Mouse (Mus musculus): Measurements from ENCODE around the gene Wdr46. TPM values are rescaled to one million over a fixed set of nuclear protein-coding genes. Genes with fewer than 3 reads are reported as not detected.
A peak's percentile ranks its signal among the peaks of the same experiment; 100 is the strongest.
"Not testable (repeated sequence)": the region's sequence is repeated elsewhere in the genome, so short reads cannot be mapped to it uniquely, and the experiment has no call there.

Gene Wdr46
- polyA plus RNA-seq, 1 experiment from 2014 or later = 8.8 TPM

DNA sequence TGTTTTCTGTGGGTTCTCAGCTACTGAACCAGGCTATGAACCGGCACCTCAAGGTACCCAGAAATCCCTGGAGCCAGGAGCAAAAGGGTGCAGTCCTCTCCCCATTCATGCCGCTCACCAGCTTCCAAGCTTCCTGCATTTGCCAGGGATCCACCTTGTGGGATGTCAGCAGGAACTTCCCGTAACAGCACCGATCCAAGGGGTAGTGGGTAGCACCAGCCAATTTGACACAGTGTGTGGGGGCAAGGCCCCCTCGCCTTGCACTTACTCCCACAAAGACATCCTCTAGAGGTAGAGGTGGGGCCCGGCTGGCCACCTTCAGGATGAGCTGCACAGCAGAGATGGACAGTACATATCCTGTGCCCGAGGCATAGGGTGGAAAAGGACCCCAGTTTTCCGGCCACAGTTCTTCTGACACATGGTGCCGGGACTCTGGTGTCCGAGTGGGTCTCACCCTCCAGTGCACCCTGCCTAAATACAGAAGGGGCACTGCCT, 9.7 kb downstream of the Wdr46 start:
- 73% methylated on average over 10 of the region's 10 CpGs for WGBS
- H3K9me3 ChIP-seq (ENCODE audit: low read length) = no peaks in the 10 kb centered on the region
- no peak for DNase-seq (ENCODE audit: low spot score)
- no peak for ATAC-seq
- H3K4me3 ChIP-seq (ENCODE audit: low read depth, low read length) = peak overlapping the region; percentile 42; the same call in 1 of the 2 replicates
- peak overlapping the region; percentile 37; the same call in 1 of the 2 replicates for H3K9ac ChIP-seq (replicated peaks; ENCODE audit: low read depth)
- TF ChIP-seq CTCF (IDR thresholded peaks at IDR 0.05) = no peak
- no peak for TF ChIP-seq EP300 (IDR thresholded peaks at IDR 0.05)
- no peak overlapping the region for H3K27ac ChIP-seq (ENCODE audit: low read length)
- peak overlapping the region; percentile 76 for H3K4me2 ChIP-seq (replicated peaks; ENCODE audit: low read depth, low read length)
- peaks cover 4% of the 10 kb centered on the region; the same call in 1 of the 2 replicates for H3K36me3 ChIP-seq (ENCODE audit: insufficient read depth, low read length)
- peaks cover 12% of the 10 kb centered on the region; the same call in 1 of the 2 replicates for H3K4me1 ChIP-seq (ENCODE audit: insufficient read depth, low read depth, low read length)
- H3K27me3 ChIP-seq (replicated peaks; ENCODE audit: insufficient read depth, low read length) = no peaks in the 10 kb centered on the region

DNA sequence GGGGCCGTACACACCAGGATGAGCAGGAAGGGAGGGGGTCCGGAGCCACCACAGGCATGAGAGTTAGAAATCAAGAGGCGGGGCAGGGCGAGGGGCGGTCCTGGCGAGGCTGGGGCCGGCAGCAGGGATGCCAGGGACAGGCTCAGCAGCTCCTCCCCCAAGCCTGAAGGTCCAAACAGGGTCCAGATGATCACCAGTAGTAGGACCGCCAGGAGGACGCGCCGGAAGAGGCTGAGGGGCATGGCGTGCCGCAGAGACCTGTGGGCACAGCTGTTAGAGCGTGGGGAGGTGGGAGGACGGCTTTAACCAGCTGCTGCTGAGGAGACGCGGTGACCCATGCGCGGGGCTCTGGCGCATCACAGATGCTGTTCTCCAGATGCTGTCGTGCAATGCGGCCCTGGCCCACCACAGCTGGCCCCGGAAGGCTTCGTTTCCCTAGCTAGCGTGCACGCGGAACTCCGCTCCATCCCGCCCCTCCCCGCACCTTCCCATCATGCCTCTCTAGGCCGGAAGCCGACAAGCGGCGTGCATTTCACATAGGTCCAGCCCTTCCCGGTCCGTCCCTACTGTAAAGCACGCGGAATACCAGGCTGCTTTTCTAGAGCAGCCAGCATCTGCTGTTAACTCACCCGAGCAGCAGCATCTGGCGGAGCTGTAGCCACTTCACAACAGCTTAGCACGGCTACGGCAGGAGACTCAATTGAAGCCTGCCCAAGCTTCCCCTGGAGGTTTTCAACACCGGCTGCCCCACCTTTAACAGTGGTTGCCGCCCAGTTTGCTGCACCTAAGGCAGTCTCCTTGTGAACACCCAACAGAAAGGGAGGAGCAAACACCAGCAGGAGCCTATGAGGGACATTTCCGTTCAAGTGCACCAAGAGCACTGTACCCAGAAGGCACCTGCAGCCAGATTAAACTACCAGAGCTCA, 10.8 kb downstream of the Wdr46 start, which contains the start of gene B3galt4:
B3galt4 (minus strand) TSS at position 468 of the 926 bp plus-strand sequence.
- ATAC-seq = peak; percentile 69
- H3K9me3 ChIP-seq (ENCODE audit: low read length) = no peaks in the 10 kb centered on the region
- H3K4me3 ChIP-seq (ENCODE audit: low read depth, low read length) = peak within 1 kb of the TSS; percentile 42
- TF ChIP-seq EP300 (IDR thresholded peaks at IDR 0.05) = no peak
- TF ChIP-seq CTCF (IDR thresholded peaks at IDR 0.05) = no peak; the same call in 1 of the 2 replicates
- H3K27ac ChIP-seq (ENCODE audit: low read length) = peak within 1 kb of the TSS; percentile 64
- peaks cover 4% of the 10 kb centered on the region; the same call in 1 of the 2 replicates for H3K36me3 ChIP-seq (ENCODE audit: insufficient read depth, low read length)
- peak; percentile 92 for DNase-seq (ENCODE audit: low spot score)
- peak within 1 kb of the TSS; percentile 76 for H3K4me2 ChIP-seq (replicated peaks; ENCODE audit: low read depth, low read length)
- H3K4me1 ChIP-seq (ENCODE audit: insufficient read depth, low read depth, low read length) = peaks cover 12% of the 10 kb centered on the region; the same call in 1 of the 2 replicates
- peak within 1 kb of the TSS; percentile 37 for H3K9ac ChIP-seq (replicated peaks; ENCODE audit: low read depth)
- 1% methylated on average over 44 of the region's 45 CpGs for WGBS
- no peaks in the 10 kb centered on the region for H3K27me3 ChIP-seq (replicated peaks; ENCODE audit: insufficient read depth, low read length)

DNA sequence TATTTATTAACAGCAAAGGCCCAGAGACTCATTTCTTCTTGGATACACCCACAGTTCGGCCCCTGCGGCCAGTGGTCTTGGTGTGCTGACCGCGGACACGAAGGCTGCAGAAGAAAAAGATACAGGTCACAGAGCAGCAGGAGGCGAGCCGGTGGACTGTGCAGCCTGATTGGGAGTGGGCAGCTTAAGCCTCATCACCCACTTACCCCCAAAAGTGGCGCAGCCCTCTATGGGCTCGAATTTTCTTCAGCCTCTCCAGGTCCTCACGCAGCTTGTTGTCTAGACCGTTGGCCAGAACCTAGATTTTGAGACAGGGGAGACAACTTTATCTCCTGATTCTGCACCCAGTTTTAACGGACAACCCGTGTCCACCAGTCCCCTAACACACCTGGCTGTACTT, 11.6 kb downstream of the Wdr46 start:
- H3K9ac ChIP-seq (replicated peaks; ENCODE audit: low read depth); H3K36me3 ChIP-seq (ENCODE audit: insufficient read depth, low read length); H3K4me3 ChIP-seq (ENCODE audit: low read depth, low read length); DNase-seq (ENCODE audit: low spot score); ATAC-seq; H3K9me3 ChIP-seq (ENCODE audit: low read length); H3K27me3 ChIP-seq (replicated peaks; ENCODE audit: insufficient read depth, low read length): not testable (repeated sequence)
- Histone ChIP-seq H3K4me2 (replicated peaks; ENCODE audit: low read depth, low read length) (peak overlapping the region; percentile 76), H3K4me1 (ENCODE audit: insufficient read depth, low read depth, low read length) (peaks cover 12% of the 10 kb centered on the region; the same call in 1 of the 2 replicates), H3K27ac (ENCODE audit: low read length) (0 out of 2 replicates have a peak overlapping the region, but pooled peaks have one; percentile 64)
- WGBS = 76% methylated on average over 13 of the region's 13 CpGs

DNA sequence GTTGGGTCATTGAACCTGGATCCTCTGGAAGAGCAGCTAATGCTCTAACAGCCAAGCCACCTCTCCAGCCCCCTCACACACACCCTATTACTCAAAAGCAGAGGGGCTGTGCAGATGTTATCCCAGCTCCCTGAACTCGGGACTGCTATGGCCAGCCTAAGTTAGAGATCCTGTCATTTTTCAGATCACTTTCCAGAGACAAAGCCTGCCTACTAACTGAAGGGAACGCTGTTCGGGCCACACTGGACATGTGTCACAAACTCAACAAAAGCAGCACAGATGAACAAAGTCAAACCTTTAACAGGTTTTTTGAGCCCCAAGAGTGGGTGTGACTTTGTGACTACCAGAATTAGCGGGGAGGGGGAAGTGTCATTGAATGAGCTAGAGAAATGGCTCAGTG, 12.4 kb downstream of the Wdr46 start:
- Histone ChIP-seq H3K4me3 (ENCODE audit: low read depth, low read length) (no peak overlapping the region), H3K4me1 (ENCODE audit: insufficient read depth, low read depth, low read length) (peaks cover 12% of the 10 kb centered on the region; the same call in 1 of the 2 replicates), H3K36me3 (ENCODE audit: insufficient read depth, low read length) (peaks cover 4% of the 10 kb centered on the region; the same call in 1 of the 2 replicates)

DNA sequence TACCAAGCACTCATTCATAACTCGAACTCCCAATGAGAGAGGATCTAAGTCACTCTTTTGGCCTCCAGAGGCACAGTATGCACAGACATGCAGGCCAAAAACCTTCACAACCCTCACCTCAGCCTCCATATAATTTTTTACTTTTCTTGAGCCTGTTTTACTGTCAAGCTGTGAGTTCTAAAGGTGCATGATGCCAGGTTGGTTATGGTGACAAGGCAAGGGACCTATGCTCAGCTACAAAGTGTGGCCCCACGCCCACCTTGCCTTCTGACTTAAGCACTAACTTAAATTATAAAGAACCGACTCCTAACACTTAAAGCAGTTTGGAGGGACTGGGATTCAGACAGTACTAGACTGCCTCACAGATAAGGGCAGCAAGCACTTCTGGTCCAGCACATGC, 12.8 kb downstream of the Wdr46 start:
- H3K4me3 ChIP-seq (ENCODE audit: low read depth, low read length) = no peak overlapping the region
- ATAC-seq (no peak), DNase-seq (ENCODE audit: low spot score) (no peak)
- no peaks in the 10 kb centered on the region for H3K9me3 ChIP-seq (ENCODE audit: low read length)
- H3K9ac ChIP-seq (replicated peaks; ENCODE audit: low read depth) = no peak overlapping the region
- no peak overlapping the region for H3K4me2 ChIP-seq (replicated peaks; ENCODE audit: low read depth, low read length)
- 78% methylated on average over 3 of the region's 3 CpGs for WGBS
- TF ChIP-seq EP300 (IDR thresholded peaks at IDR 0.05) (no peak), CTCF (IDR thresholded peaks at IDR 0.05) (no peak)
- no peaks in the 10 kb centered on the region for H3K27me3 ChIP-seq (replicated peaks; ENCODE audit: insufficient read depth, low read length)
- H3K36me3 ChIP-seq (ENCODE audit: insufficient read depth, low read length) = peaks cover 4% of the 10 kb centered on the region; the same call in 1 of the 2 replicates
- H3K4me1 ChIP-seq (ENCODE audit: insufficient read depth, low read depth, low read length) = peaks cover 12% of the 10 kb centered on the region; the same call in 1 of the 2 replicates
- H3K27ac ChIP-seq (ENCODE audit: low read length) = no peak overlapping the region

More for the DNA sequence above, 12.4 kb downstream of the Wdr46 start:
- 74% methylated on average over 4 of the region's 4 CpGs for WGBS
- ATAC-seq = no peak
- no peak overlapping the region for H3K4me2 ChIP-seq (replicated peaks; ENCODE audit: low read depth, low read length)
- H3K9me3 ChIP-seq (ENCODE audit: low read length) = no peaks in the 10 kb centered on the region
- TF ChIP-seq EP300 (IDR thresholded peaks at IDR 0.05) (no peak), CTCF (IDR thresholded peaks at IDR 0.05) (no peak)
- no peaks in the 10 kb centered on the region for H3K27me3 ChIP-seq (replicated peaks; ENCODE audit: insufficient read depth, low read length)
- H3K9ac ChIP-seq (replicated peaks; ENCODE audit: low read depth) = no peak overlapping the region
- DNase-seq (ENCODE audit: low spot score) = no peak
- H3K27ac ChIP-seq (ENCODE audit: low read length) = no peak overlapping the region

DNA sequence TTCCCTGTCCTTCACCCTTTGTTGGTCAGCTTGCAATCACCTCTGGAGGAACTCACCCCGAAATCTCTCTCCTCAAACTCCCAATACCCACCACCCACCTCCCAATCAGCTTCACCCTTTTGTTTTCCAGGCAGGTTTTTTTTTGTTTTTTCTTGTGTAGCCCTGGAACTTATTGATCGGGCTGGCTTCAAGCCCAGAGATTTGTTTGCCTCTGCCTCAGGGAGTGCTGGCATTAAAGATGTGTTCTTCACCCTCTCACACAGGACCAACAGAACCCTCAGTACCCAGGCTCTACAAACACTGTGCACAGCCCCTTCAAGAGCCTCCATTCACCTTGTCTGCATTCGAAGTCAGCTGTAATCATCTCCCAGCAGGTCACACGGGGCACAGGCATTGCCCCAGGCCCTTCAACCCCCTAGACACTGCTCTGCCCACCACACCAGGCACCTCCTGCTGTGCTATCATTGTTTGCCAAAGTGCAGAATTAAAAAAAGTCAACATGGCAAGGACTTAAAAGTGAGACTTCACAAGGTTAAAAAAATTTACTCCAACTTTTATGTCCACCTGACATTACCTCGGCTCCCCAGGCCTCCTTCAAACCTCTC, 13.6 kb downstream of the Wdr46 start:
- H3K4me2 ChIP-seq (replicated peaks; ENCODE audit: low read depth, low read length) = peak overlapping the region; percentile 67
- peaks cover 4% of the 10 kb centered on the region; the same call in 1 of the 2 replicates for H3K36me3 ChIP-seq (ENCODE audit: insufficient read depth, low read length)
- H3K4me3 ChIP-seq (ENCODE audit: low read depth, low read length) = peak overlapping the region; percentile 60
- peak overlapping the region; percentile 96 for H3K9ac ChIP-seq (replicated peaks; ENCODE audit: low read depth)
- TF ChIP-seq CTCF (IDR thresholded peaks at IDR 0.05) (no peak), EP300 (IDR thresholded peaks at IDR 0.05) (no peak)
- 35% methylated on average over 5 of the region's 5 CpGs for WGBS
- no peaks in the 10 kb centered on the region for H3K9me3 ChIP-seq (ENCODE audit: low read length)
- no peaks in the 10 kb centered on the region for H3K27me3 ChIP-seq (replicated peaks; ENCODE audit: insufficient read depth, low read length)
- no peak for DNase-seq (ENCODE audit: low spot score)
- H3K27ac ChIP-seq (ENCODE audit: low read length) = no peak overlapping the region
- no peak for ATAC-seq
- H3K4me1 ChIP-seq (ENCODE audit: insufficient read depth, low read depth, low read length) = peaks cover 12% of the 10 kb centered on the region; the same call in 1 of the 2 replicates

Data from lung, postnatal 0 days (tissue).